Mouse (Mus musculus) heart, embryonic 11.5 days (tissue): Measurements from ENCODE around the gene Arid1b. TPM values are rescaled to one million over a fixed set of nuclear protein-coding genes. Genes with fewer than 3 reads are reported as not detected.

Source experiments
- ATAC-seq: fragments of 200-750 bp; cut with Nextera tagmentation; replicated peaks from 2 replicates; pipeline ENCODE4 v1.8.0; 2017; ENCODE audit warnings: moderate library complexity; ENCODE audit not compliant: insufficient number of reproducible peaks, low FRiP score, low TSS enrichment
- H3K27ac ChIP-seq: fragments of 300-500 bp; sonication (generic); 2 replicates; pipeline ENCODE4 v1.5.1; 2014; ENCODE audit warnings: mild to moderate bottlenecking, low read depth, low read length
- H3K27me3 ChIP-seq: fragments of 300-500 bp; sonication (generic); 2 replicates; pipeline ENCODE4 v1.6.1; 2014; ENCODE audit warnings: mild to moderate bottlenecking, low read length, mixed read lengths; ENCODE audit not compliant: control insufficient read depth, insufficient read depth
- H3K36me3 ChIP-seq: fragments of 300-500 bp; sonication (generic); 2 replicates; pipeline ENCODE4 v1.6.1; 2014; ENCODE audit warnings: mild to moderate bottlenecking, low read length, moderate library complexity, mixed read lengths; ENCODE audit not compliant: control insufficient read depth, insufficient read depth
- H3K4me1 ChIP-seq: fragments of 300-500 bp; sonication (generic); 2 replicates; pipeline ENCODE4 v1.6.1; 2014; ENCODE audit warnings: low read length; ENCODE audit not compliant: control insufficient read depth, insufficient read depth
- H3K4me2 ChIP-seq: fragments of 300-500 bp; sonication (generic); 2 replicates; pipeline ENCODE4 v1.6.1; 2014; ENCODE audit warnings: mild to moderate bottlenecking, moderate library complexity
- H3K4me3 ChIP-seq: fragments of 300-500 bp; sonication (generic); 2 replicates; pipeline ENCODE4 v1.5.1; 2014; ENCODE audit warnings: low read depth, low read length
- H3K9ac ChIP-seq: fragments of 300-500 bp; sonication (generic); 2 replicates; pipeline ENCODE4 v1.6.1; 2014; ENCODE audit warnings: mild to moderate bottlenecking, low read depth, low read length, moderate library complexity
- H3K9me3 ChIP-seq: fragments of 300-500 bp; sonication (generic); replicated peaks from 2 replicates; pipeline ENCODE4 v1.6.1; 2016; ENCODE audit warnings: low read length; ENCODE audit not compliant: control insufficient read depth
- WGBS: fragments of 180-500 bp; shearing (Covaris S2); extraction: QIAGEN DNeasy Blood & Tissue Kit; methylation state at CpG from one replicate; pipeline ENCODE4 v1.1.7; 2014; ENCODE audit not compliant: insufficient replicate concordance; 5-methylcytosine and 5-hydroxymethylcytosine counted together
- polyA plus RNA-seq: library from polyadenylated mRNA; unstranded; fragments of >200 nt; fragmentation: Nextera tagmentation; extraction: Ambion mirVana; gene quantifications from 2 replicates; pipeline ENCODE4 v1.2.1, GENCODE M21; 2014

Arid1b gene
- polyA plus RNA-seq, 1 experiment from 2014 or later = 8.2 TPM

GRCm38 (mm10) chr17:5033346-5033745 lies 39.2 kb downstream of the Arid1b start:
- Histone ChIP-seq H3K4me2 (no peak overlapping the region), H3K36me3 (no peaks in the 10 kb centered on the region), H3K9me3 (no peaks in the 10 kb centered on the region), H3K9ac (no peak overlapping the region), H3K27me3 (no peaks in the 10 kb centered on the region), H3K27ac (no peak overlapping the region), H3K4me1 (peaks cover 6% of the 10 kb centered on the region), H3K4me3 (no peak overlapping the region)
- no peak for ATAC-seq
- 73% methylated on average over 3 of the region's 3 CpGs for WGBS

- 68% methylated on average over 3 of the region's 3 CpGs for WGBS
- ATAC-seq = no peak
- no peaks in the 10 kb centered on the region for H3K9me3 ChIP-seq
- H3K9ac ChIP-seq = no peak overlapping the region
- no peak overlapping the region for H3K4me2 ChIP-seq
- H3K27me3 ChIP-seq = no peaks in the 10 kb centered on the region
- no peak overlapping the region for H3K27ac ChIP-seq
- no peak overlapping the region for H3K4me3 ChIP-seq
- H3K36me3 ChIP-seq = no peaks in the 10 kb centered on the region
- peaks cover 8% of the 10 kb centered on the region for H3K4me1 ChIP-seq
Measured at GRCm38 (mm10) chr17:5034201-5034600, 40.1 kb downstream of the Arid1b start.

- Histone ChIP-seq H3K27me3 (no peaks in the 10 kb centered on the region), H3K4me3 (no peak overlapping the region), H3K27ac (no peak overlapping the region), H3K36me3 (no peaks in the 10 kb centered on the region), H3K9ac (no peak overlapping the region), H3K4me1 (peaks cover 9% of the 10 kb centered on the region), H3K4me2 (no peak overlapping the region), H3K9me3 (no peaks in the 10 kb centered on the region)
- 54% methylated on average over 2 of the region's 2 CpGs for WGBS
- ATAC-seq = no peak
Measured at GRCm38 (mm10) chr17:5036200-5036835, 42.2 kb downstream of the Arid1b start.

GRCm38 (mm10) chr17:5037199-5037598 lies 43.1 kb downstream of the Arid1b start:
- Histone ChIP-seq H3K4me2 (no peak overlapping the region), H3K27ac (no peak overlapping the region), H3K9me3 (no peaks in the 10 kb centered on the region), H3K36me3 (no peaks in the 10 kb centered on the region), H3K9ac (no peak overlapping the region), H3K27me3 (no peaks in the 10 kb centered on the region), H3K4me1 (peaks cover 9% of the 10 kb centered on the region), H3K4me3 (no peak overlapping the region)
- ATAC-seq = no peak
- 89% methylated on average over 8 of the region's 8 CpGs for WGBS

GRCm38 (mm10) chr17:5039826-5040225 lies 45.7 kb downstream of the Arid1b start:
- H3K4me1 ChIP-seq = 0 out of 2 replicates have a peak, but pooled peaks cover 3% of the 10 kb centered on the region
- no peaks in the 10 kb centered on the region; the same call in 1 of the 2 replicates for H3K36me3 ChIP-seq
- H3K4me2 ChIP-seq = no peak overlapping the region
- H3K27me3 ChIP-seq = no peaks in the 10 kb centered on the region
- WGBS = 81% methylated on average over 2 of the region's 2 CpGs
- H3K4me3 ChIP-seq = no peak overlapping the region
- no peak overlapping the region for H3K9ac ChIP-seq
- no peak for ATAC-seq
- no peaks in the 10 kb centered on the region for H3K9me3 ChIP-seq
- H3K27ac ChIP-seq = no peak overlapping the region

- H3K36me3 ChIP-seq = no peaks in the 10 kb centered on the region; the same call in 1 of the 2 replicates
- WGBS = 81% methylated on average over 7 of the region's 7 CpGs
- H3K27me3 ChIP-seq = no peaks in the 10 kb centered on the region
- ATAC-seq = no peak
- H3K27ac ChIP-seq = no peak overlapping the region
- no peak overlapping the region for H3K9ac ChIP-seq
- no peak overlapping the region for H3K4me2 ChIP-seq
- H3K4me3 ChIP-seq = no peak overlapping the region
- peaks cover 8% of the 10 kb centered on the region; the same call in 1 of the 2 replicates for H3K4me1 ChIP-seq
- no peaks in the 10 kb centered on the region for H3K9me3 ChIP-seq
Measured at GRCm38 (mm10) chr17:5043871-5044270, 49.7 kb downstream of the Arid1b start.

GRCm38 (mm10) chr17:5045613-5046012 lies 51.5 kb downstream of the Arid1b start:
- H3K9me3 ChIP-seq = no peaks in the 10 kb centered on the region
- H3K4me2 ChIP-seq = no peak overlapping the region
- ATAC-seq = no peak
- H3K27me3 ChIP-seq = no peaks in the 10 kb centered on the region
- WGBS = 81% methylated on average over 5 of the region's 5 CpGs
- no peak overlapping the region for H3K9ac ChIP-seq
- H3K27ac ChIP-seq = no peak overlapping the region
- H3K36me3 ChIP-seq = no peaks in the 10 kb centered on the region; the same call in 1 of the 2 replicates
- peaks cover 5% of the 10 kb centered on the region; the same call in 1 of the 2 replicates for H3K4me1 ChIP-seq
- H3K4me3 ChIP-seq = no peak overlapping the region

- peaks cover 22% of the 10 kb centered on the region for H3K4me1 ChIP-seq
- H3K4me2 ChIP-seq = no peak overlapping the region
- no peak for ATAC-seq
- H3K4me3 ChIP-seq = no peak overlapping the region
- no peaks in the 10 kb centered on the region for H3K27me3 ChIP-seq
- WGBS = 85% methylated on average over 4 of the region's 4 CpGs
- H3K9ac ChIP-seq = no peak overlapping the region
- no peaks in the 10 kb centered on the region for H3K9me3 ChIP-seq
- H3K27ac ChIP-seq = no peak overlapping the region
- no peaks in the 10 kb centered on the region; the same call in 1 of the 2 replicates for H3K36me3 ChIP-seq
Measured at GRCm38 (mm10) chr17:5047373-5047772, 53.2 kb downstream of the Arid1b start.

- no peak for ATAC-seq
- Histone ChIP-seq H3K4me3 (no peak overlapping the region), H3K36me3 (no peaks in the 10 kb centered on the region), H3K9ac (no peak overlapping the region), H3K4me2 (no peak overlapping the region), H3K27ac (no peak overlapping the region), H3K27me3 (0 out of 2 replicates have a peak, but pooled peaks cover 3% of the 10 kb centered on the region), H3K4me1 (peaks cover 35% of the 10 kb centered on the region), H3K9me3 (no peaks in the 10 kb centered on the region)
- WGBS = 74% methylated on average over 8 of the region's 8 CpGs
Measured at GRCm38 (mm10) chr17:5050266-5050665, 56.1 kb downstream of the Arid1b start.
